Comparison of ENCODE assay signal across 9 mouse cellular contexts in genomic region chr12:53251701-53252181, GRCm38 (mm10). TPM values are rescaled to one million over a fixed set of nuclear protein-coding genes. Genes with fewer than 3 reads are reported as not detected.
DNase-seq lines count a peak whose midpoint lies in the region; ATAC-seq lines count a peak whose summit lies in the region.
"Had no signal": no experiment of that assay in that cellular context is flagged by ENCODE, and none has a peak within 500 bp of the region (broad histone marks: within the 10 kb centered on the region; RNA-seq: fewer than 3 reads in every experiment).

No protein-coding gene starts in this region.

- peak overlapping the region; percentile 99 for H3K27ac ChIP-seq in forebrain, embryonic 11.5 days (ENCODE audit: low read depth, low read length)
- peak overlapping the region; percentile 92 for H3K27ac ChIP-seq in hindbrain, embryonic 15.5 days (replicated peaks)

- H3K9ac ChIP-seq in forebrain, embryonic 11.5 days (ENCODE audit: low read length): peak overlapping the region; percentile 99
- H3K9ac ChIP-seq in hindbrain, embryonic 15.5 days: peak overlapping the region; percentile 43

- peaks cover 16% of the 10 kb centered on the region for H3K4me1 ChIP-seq in forebrain, embryonic 11.5 days (replicated peaks; ENCODE audit: control insufficient read depth, insufficient read depth, low read length)
- peaks cover 48% of the 10 kb centered on the region for H3K4me1 ChIP-seq in hindbrain, embryonic 15.5 days (replicated peaks)

- H3K4me3 ChIP-seq in forebrain, embryonic 11.5 days (ENCODE audit: low read depth, low read length): peak overlapping the region; percentile 85
- peak overlapping the region; percentile 75 for H3K4me3 ChIP-seq in hindbrain, embryonic 15.5 days

- H3K4me2 ChIP-seq in forebrain, embryonic 11.5 days (ENCODE audit: low read depth, low read length, severe bottlenecking): peak overlapping the region; percentile 54
- peak overlapping the region; percentile 80 for H3K4me2 ChIP-seq in hindbrain, embryonic 15.5 days

- no peaks in the 10 kb centered on the region for H3K36me3 ChIP-seq in forebrain, embryonic 11.5 days (ENCODE audit: control insufficient read depth, insufficient read depth, low read length)
- H3K36me3 ChIP-seq in hindbrain, embryonic 15.5 days: no peaks in the 10 kb centered on the region

- WGBS in forebrain, embryonic 11.5 days: under 1% methylated on average over 10 of the region's 11 CpGs
- WGBS in hindbrain, embryonic 15.5 days: 0% methylated on average over 11 of the region's 11 CpGs

- peak; percentile 9 for DNase-seq in cerebellum, adult 11-12 months
- no peak for DNase-seq in cerebellum, adult 11 months
- peak; percentile 63 for DNase-seq in NIH3T3 (ENCODE audit: low read depth)
- DNase-seq in forebrain, embryonic 11.5 days (ENCODE audit: low spot score): peak; percentile 72
- DNase-seq in left cerebral cortex, postnatal 14 days (ENCODE audit: low spot score in 2 of 2): peak; percentile 31 to 43
- peak; percentile 72 for DNase-seq in neural tube, embryonic 10.5 days (ENCODE audit: extremely low spot score, low spot score)
- no peak for DNase-seq in T-cell, adult 2 months (ENCODE audit: low spot score)

- H3K9me3 ChIP-seq in forebrain, embryonic 11.5 days (ENCODE audit: control insufficient read depth, low read length): no peaks in the 10 kb centered on the region
- H3K9me3 ChIP-seq in hindbrain, embryonic 15.5 days: no peaks in the 10 kb centered on the region

- intact Hi-C loops in left cerebral cortex, postnatal 14 days (cut with DNase I): loop anchor here (5.0 to 10.0 kb wide), 5 partner anchors 46 to 811 kb away; no protein-coding TSS in a partner anchor

- ATAC-seq in forebrain, embryonic 11.5 days (replicated peaks; ENCODE audit: low FRiP score): no peak
- peak; percentile 44; the same call in 1 of the 2 replicates for ATAC-seq in hindbrain, embryonic 15.5 days (ENCODE audit: low FRiP score, low read depth)

- H3K27me3 ChIP-seq in forebrain, embryonic 11.5 days (ENCODE audit: control insufficient read depth, insufficient read depth, low read length): no peaks in the 10 kb centered on the region
- no peaks in the 10 kb centered on the region for H3K27me3 ChIP-seq in hindbrain, embryonic 15.5 days

RNA-seq across cellular contexts. Expression of gene Npas3, which starts 3.3 kb away (rescaled TPM):
- polyA plus RNA-seq in forebrain, embryonic 11.5 days (2014; fragmentation: Nextera tagmentation; extraction: Ambion mirVana): 20.8 and 22.5 TPM in 2 replicates
- polyA plus RNA-seq in hindbrain, embryonic 15.5 days (2015; fragmentation: Nextera tagmentation; extraction: Ambion mirVana): 24.9 and 27.1 TPM in 2 replicates
- total RNA-seq in left cerebral cortex, postnatal 14 days (2021): 10 to 100 TPM; 17.1 to 30.1 TPM
- total RNA-seq: hematopoietic stem cell, adult 5-6 weeks had no signal

Comparison
In these comparisons a context has a peak if more than half of its experiments do, and no peak if none do; other contexts are left out.
1. DNase-seq: peak in cerebellum, adult 11-12 months (single experiment), NIH3T3 (single experiment), forebrain, embryonic 11.5 days (single experiment), left cerebral cortex, postnatal 14 days (2 of 2) and neural tube, embryonic 10.5 days (single experiment); none in cerebellum, adult 11 months (single experiment) and T-cell, adult 2 months (single experiment).